Mouse (Mus musculus): ENCODE data around the gene Atp6v1g1.

Gene Atp6v1g1

GRCm38 (mm10) chr4:63585216-63585615 lies 40.6 kb downstream of the Atp6v1g1 start:
- no peak for DNase-seq

- DNase-seq: no peak
Measured at GRCm38 (mm10) chr4:63586240-63586639, 41.7 kb downstream of the Atp6v1g1 start.

- no peak for DNase-seq
Measured at GRCm38 (mm10) chr4:63589987-63590386, 45.4 kb downstream of the Atp6v1g1 start.

GRCm38 (mm10) chr4:63590538-63590937 lies 46.0 kb downstream of the Atp6v1g1 start:
- no peak for DNase-seq

GRCm38 (mm10) chr4:63594459-63595110 lies 50.0 kb downstream of the Atp6v1g1 start:
- no peak for DNase-seq

GRCm38 (mm10) chr4:63595259-63595658 lies 50.7 kb downstream of the Atp6v1g1 start:
- DNase-seq: no peak

GRCm38 (mm10) chr4:63596010-63596409 lies 51.4 kb downstream of the Atp6v1g1 start:
- no peak for DNase-seq
